Comparison of ENCODE assay signal across 23 mouse cellular contexts in the genomic region with DNA sequence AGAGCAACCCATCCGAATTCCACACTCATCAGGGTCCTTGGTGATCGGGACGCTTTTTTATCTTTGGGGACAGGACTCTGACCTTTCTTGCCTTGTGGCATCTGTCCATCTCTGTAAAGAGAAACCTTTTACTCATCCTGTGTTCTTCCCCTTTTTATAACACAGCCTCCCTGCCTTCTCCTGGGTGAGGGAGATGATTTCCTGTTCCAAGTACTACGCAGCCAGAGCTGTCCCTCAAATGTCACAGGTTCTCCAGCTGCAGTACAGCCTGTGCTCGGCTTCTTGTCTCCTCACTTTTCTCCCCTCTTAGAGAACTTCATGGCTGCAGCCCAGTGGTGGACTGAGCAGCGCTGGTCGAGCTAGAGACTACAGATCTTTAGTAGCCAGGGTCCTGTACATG. TPM values are rescaled to one million over a fixed set of nuclear protein-coding genes. Genes with fewer than 3 reads are reported as not detected.
DNase-seq lines count a peak whose midpoint lies in the region; ATAC-seq lines count a peak whose summit lies in the region.
"Had no signal": no experiment of that assay in that cellular context is flagged by ENCODE, and none has a peak within 500 bp of the region (broad histone marks: within the 10 kb centered on the region; RNA-seq: fewer than 3 reads in every experiment).

No protein-coding gene starts in this region.

- peak; percentile 20 for DNase-seq in gastrocnemius, postnatal 25 days
- no peak for DNase-seq in gastrocnemius, postnatal 36 days
- no peak for DNase-seq in heart, postnatal 25 days (ENCODE audit: low spot score)
- no peak for DNase-seq in thymus, postnatal 25 days
- DNase-seq in kidney, adult 9 months = no peak
- DNase-seq: adrenal gland, postnatal 14 days; cerebellum, adult 8-10 months; cerebellum, postnatal 36 days; forebrain, postnatal 0 days; kidney, adult 2 months; kidney, postnatal 10 days; lung, adult 18-20 months; thymus, adult 18-20 months had no signal

- H3K9me3 ChIP-seq in heart, embryonic 13.5 days = no peaks in the 10 kb centered on the region
- H3K9me3 ChIP-seq: forebrain, embryonic 10.5 days; hindbrain, embryonic 13.5 days; limb, embryonic 12.5 days had no signal

- peaks cover 53% of the 10 kb centered on the region for H3K4me1 ChIP-seq in heart, embryonic 13.5 days

- H3K4me3 ChIP-seq in heart, embryonic 13.5 days = no peak overlapping the region
- H3K4me3 ChIP-seq: forebrain, embryonic 10.5 days; hindbrain, embryonic 13.5 days; limb, embryonic 12.5 days had no signal

- no peaks in the 10 kb centered on the region for H3K36me3 ChIP-seq in heart, embryonic 13.5 days
- H3K36me3 ChIP-seq: forebrain, embryonic 10.5 days; hindbrain, embryonic 13.5 days; limb, embryonic 12.5 days had no signal

- peak overlapping the region; percentile 29 for H3K4me2 ChIP-seq in heart, embryonic 13.5 days
- H3K4me2 ChIP-seq: hindbrain, embryonic 13.5 days; limb, embryonic 12.5 days; liver, embryonic 11.5 days had no signal

- no peak for ATAC-seq in heart, embryonic 13.5 days (ENCODE audit: extremely low read depth, insufficient number of reproducible peaks, low FRiP score, low TSS enrichment)
- ATAC-seq in common myeloid progenitor, adult 5-6 weeks (replicated peaks; ENCODE audit: low read depth, poor library complexity, severe bottlenecking) = peak; percentile 39
- ATAC-seq in granulocyte monocyte progenitor cell, adult 5-6 weeks (replicated peaks; ENCODE audit: poor library complexity, severe bottlenecking) = peak; percentile 79
- ATAC-seq: CD4-positive, CD25-positive, alpha-beta regulatory T cell, adult 4 months had no signal

- 22% methylated on average over 7 of the region's 7 CpGs for WGBS in heart, embryonic 13.5 days

- no peaks in the 10 kb centered on the region for H3K27me3 ChIP-seq in heart, embryonic 13.5 days (replicated peaks)
- H3K27me3 ChIP-seq: limb, embryonic 12.5 days had no signal

- intact Hi-C loops in gastrocnemius, postnatal 36 days (cut with DNase I) = no loop called here
- intact Hi-C loops in heart, postnatal 25 days (cut with DNase I) = no loop called here

- peak overlapping the region; percentile 65 for H3K27ac ChIP-seq in heart, embryonic 13.5 days (replicated peaks)
- H3K27ac ChIP-seq: forebrain, embryonic 10.5 days; hindbrain, embryonic 13.5 days; limb, embryonic 12.5 days had no signal

- H3K9ac ChIP-seq in heart, embryonic 13.5 days = peak overlapping the region; percentile 3; the same call in 1 of the 2 replicates
- H3K9ac ChIP-seq: forebrain, postnatal 0 days; hindbrain, embryonic 13.5 days; limb, embryonic 12.5 days had no signal

RNA-seq across cellular contexts. Expression of a gene that starts 40.1 kb away (rescaled TPM):
- total RNA-seq in gastrocnemius, postnatal 25 days (2021) = not detected
- total RNA-seq in gastrocnemius, postnatal 36 days (2021) = not detected
- 0.36 TPM in 1 of 2 replicates, not detected in the other for polyA plus RNA-seq in heart, embryonic 13.5 days (2015; fragmentation: Nextera tagmentation; extraction: Ambion mirVana)
- total RNA-seq in heart, postnatal 25 days (2021) = not detected
- not detected in 2 replicates for total RNA-seq in common myeloid progenitor, adult 5-6 weeks (2017)
- total RNA-seq in granulocyte monocyte progenitor cell, adult 5-6 weeks (2014; fragmentation: Nextera tagmentation) = not detected in 2 replicates
- total RNA-seq in granulocyte monocyte progenitor cell, adult 5-6 weeks (2017) = not detected in 2 replicates
- total RNA-seq: adrenal gland, postnatal 14 days had no signal
- polyA plus RNA-seq: CD4-positive, CD25-positive, alpha-beta regulatory T cell, adult 4 months; heart, postnatal 0 days; limb, embryonic 12.5 days; liver, embryonic 11.5 days; stomach, embryonic 16.5 days had no signal
